Mouse (Mus musculus) cerebellum, postnatal 36 days (tissue): ENCODE measurements at regions not wholly inside any gene's neighbourhood (a gene's known extent, or its start where the extent isn't known, plus 50 kb on each side); places are given as distances from the start of the nearest gene placed in this dataset.
A peak's percentile ranks its signal among the peaks of the same experiment; 100 is the strongest.

Experiments
- DNase-seq, 2 experiments: peaks; one replicate each; pipeline ENCODE4 v3.0.0; 2021 to 2022; ENCODE audit warnings: mixed read lengths in 2 of 2

DNA sequence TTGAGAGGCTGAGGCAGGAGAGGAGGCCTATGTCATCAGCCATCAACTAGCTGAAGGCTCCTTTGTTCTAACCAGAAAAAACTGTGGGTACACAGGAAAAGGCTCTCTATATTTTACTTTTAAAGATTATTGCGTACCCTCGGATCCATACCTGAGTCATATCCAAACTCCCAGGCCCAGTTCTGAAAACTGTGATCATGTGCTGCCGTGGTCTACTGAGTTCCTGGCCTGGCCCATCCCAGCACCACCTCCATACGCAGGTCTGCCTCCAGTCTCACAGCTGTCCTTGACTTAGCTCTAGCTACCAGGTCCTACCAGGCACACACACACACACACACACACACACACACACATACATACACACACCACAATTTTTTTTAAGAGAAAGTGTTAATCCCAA lies 87.0 kb upstream of the Hs6st1 start:
- DNase-seq: no peak

DNA sequence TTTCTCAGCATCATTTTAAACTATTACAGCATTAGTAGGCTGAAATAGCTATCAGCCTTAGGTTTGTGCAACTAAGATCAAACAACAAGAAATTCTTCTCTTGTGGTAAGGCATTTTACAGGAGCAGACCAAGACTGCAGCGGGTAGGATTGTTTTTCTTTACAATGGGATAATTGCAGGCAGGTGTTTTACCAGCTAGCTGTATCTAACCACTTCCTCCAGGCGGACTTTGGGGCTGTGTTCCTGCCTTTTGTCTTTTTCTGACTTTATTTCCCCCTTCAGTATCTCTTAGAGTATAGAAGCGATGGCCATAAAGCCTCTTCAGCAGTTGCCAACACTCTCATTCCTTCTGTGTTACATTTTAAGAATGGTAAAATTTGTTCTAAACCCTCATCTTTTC lies 84.8 kb upstream of the Hs6st1 start:
- no peak for DNase-seq

DNA sequence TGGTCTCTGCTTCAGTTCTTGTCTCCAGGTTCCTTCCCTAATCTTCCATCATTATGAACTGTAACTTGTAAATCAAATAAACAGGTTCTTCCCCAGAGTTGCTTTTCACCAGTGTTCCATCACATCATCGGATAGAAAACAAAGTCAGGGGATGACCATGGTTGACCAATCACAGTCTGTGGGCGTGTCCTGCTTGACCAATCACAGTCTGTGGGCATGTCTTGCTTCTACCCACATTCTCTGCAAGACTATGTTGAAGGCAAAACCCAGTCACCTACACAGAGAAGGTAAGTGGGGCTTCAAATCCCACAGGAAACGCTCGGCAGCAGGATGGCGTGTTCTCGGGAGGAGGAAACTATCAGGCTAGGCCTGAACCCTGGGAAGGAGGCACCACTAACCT lies 82.9 kb upstream of the Hs6st1 start:
- no peak for DNase-seq

DNA sequence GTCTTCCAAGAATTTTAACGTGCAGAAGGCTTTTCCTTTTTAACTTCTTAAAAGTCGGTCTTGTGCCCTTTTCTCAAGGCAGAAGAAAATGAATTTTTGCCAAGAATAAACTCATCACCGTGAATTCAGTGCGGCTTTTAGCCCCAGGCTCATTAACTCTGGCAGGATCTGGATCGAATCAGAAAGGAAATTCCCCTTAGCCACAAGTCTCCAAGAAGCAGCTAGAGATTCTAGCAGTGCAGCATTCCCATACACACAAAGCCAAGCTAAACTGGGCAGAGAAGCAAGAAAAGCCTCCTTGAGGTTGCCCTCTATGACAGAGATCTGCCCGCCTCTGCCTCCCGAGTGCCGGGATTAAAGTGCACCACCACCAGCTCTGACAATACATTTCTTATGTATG lies 81.5 kb upstream of the Hs6st1 start:
- no peak for DNase-seq

DNA sequence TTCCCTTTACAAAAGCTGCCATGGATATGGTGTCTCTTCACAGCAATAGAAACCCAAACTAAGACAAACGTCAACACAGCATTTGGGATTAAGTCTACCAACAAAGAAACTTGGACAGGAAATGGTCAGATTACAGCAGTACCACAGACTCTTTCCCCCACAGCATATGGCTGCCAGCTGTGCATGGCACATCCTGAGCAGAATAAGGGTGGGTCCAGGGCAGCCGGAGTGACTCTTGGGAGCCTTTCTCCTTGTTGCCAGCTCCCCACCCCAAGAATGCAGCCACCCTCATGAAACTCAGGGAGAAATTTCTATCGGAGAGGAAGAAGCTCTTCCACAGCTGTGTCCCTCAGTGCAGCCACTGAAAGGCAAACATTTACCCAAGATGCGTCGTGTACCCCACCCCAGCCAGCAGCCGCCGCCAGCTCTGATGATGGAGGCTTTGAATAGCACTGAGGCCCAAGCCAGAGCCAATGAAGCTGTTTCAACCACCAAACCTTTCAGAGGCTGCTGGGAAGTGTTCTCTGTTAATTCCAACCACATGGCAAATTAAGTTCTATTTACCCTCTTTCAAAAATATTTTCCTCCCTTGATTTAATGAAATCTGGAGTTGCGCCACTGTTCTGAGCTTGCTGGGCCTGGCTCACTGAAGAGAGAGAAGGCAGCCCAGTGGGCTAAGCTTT lies 75.8 kb upstream of the Hs6st1 start:
- DNase-seq: no peak

DNA sequence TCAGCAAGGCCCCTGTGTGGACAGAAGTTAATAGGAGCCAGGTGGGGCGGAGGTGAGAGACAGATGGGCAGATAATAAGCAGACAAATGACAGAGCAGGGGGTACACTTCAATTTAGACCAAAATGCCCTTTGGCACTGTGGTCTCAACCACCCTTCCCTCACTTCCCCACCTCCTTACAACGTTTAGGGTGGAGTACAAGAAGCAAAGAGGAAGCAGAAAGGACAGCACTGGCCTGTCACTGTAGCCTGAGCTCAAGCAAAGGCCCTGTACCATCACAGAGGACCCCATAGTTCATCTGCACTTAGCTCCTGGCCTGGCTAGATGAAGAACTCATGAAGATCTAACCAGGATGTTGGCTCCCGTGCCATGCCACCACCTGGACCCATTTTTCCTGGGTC lies 75.3 kb upstream of the Hs6st1 start:
- DNase-seq: peak in 1 of 2 experiments; percentile 9

DNA sequence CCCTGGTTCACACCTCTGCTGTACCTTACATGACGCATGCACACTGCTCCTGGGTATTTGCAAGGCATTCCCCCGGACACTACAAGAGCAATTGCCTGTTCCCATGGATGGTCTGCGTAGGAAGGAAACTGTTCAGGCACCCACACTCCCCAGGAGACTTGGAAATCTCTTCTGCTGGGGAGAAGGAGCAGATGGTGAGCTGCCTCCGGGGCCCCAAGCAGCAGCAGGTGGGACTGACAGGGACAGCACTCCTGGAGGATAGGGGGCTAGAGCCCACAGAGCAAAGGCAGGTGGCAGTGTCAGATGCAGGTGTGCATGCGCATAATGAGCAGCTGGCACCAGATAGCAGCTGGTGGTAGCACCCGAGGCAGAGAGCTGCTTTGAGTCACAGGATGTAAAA lies 72.5 kb upstream of the Hs6st1 start:
- no peak for DNase-seq

DNA sequence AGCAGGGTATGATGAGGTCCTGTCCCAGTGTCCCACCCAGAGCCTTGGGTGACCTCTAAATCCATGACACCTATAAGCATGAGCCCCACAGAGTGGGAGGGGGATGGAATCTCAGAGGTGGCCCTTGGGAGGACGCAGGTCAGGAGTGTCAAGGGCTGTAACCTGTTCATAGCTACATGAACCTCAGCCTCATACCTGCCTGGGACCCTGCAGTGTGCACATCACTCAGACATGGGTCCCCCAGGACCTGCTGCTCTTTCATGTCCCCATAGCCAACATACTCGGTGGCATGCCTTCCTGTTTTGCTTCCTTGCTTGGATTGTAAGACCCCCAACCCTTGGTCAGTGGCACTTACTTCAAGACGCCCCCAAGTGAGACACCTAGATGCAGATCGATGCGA lies 66.9 kb upstream of the Hs6st1 start:
- no peak for DNase-seq

DNA sequence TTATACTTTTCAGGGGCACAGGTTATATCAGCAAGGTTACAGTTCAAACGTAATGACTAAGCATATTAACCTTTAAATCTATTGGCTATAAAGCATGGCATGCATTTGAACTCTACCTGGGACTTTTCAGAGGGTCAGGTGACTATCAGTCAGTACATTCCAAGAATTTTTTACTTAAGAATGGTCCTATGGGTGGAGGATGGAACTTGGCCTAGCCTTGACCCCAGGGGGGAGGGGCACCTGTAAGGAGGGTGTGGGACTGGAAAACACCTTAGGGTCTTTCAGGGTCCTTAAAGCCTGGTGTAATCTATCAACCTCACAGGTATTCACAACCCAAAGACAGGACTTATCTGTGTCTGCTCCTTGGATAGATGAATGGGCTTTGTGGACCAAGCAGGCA lies 66.4 kb upstream of the Hs6st1 start:
- DNase-seq: no peak

DNA sequence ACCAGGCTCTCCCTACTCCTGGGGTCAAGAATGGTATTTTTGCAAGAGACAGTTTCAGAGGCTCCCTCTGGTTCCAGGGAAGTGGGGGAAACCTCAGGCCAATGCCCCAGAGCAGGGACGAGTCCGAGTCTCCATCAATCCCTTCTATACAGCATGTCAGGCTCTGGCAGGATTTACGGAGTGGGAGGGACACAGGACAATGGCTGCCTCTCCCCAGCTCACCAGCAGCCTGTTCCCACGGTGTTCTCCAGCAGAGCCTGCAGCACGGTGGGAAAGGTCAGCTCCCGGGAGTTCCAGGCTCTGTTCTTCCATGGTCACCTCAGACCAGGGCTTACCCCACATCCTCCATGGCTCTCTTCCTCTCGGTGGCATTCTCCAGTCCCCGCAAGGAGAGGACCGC lies 64.6 kb upstream of the Hs6st1 start:
- no peak for DNase-seq

DNA sequence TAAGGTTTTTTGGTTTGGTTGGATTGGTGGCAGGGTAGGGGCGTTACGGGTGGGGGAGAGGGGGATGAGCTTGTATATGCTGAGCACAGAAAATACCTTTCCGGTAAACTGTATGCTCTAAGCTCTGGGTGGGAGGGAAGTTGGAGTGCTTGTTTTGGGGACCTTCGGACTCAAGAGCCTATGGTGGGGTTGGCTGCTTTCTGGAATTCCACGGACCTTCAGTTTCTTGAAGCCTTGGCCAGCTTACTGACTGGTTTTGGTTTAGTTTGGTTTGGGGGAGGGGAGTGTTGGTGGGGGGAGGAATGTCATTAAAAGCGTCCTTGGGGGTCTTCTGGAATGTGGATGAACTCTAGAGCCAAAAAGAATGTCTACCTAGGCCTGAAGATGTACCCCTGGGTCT lies 59.6 kb upstream of the Hs6st1 start:
- DNase-seq: no peak

DNA sequence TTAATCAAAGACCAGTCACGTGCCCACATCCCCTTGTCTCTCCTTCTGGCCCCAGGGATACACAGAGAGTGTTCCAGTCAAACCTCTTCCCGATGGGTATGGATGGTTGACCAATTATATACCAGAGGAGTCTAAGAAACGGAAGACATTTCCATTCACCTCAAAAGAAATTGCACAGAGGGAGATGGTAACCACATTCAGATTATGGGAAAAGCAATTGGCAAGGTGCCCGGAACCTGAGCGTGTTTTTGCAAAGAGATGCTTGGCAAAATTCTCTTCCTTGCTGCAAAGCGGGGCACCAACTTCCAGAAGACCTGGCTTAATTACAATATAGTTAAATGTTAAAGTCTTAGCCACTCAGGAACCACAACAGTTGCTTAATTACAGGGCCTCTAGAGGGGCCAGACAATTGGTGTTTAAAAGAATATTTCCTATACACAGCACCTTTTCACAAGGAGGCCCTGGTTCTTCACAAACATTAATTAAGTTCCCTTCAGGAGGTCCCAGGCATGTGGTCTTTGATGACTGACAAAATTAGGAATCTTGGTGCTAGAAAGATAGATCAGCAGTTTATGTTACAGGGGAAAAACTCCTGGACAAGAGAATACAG lies 59.1 kb upstream of the Hs6st1 start:
- peak; percentile 32 to 39 for DNase-seq

DNA sequence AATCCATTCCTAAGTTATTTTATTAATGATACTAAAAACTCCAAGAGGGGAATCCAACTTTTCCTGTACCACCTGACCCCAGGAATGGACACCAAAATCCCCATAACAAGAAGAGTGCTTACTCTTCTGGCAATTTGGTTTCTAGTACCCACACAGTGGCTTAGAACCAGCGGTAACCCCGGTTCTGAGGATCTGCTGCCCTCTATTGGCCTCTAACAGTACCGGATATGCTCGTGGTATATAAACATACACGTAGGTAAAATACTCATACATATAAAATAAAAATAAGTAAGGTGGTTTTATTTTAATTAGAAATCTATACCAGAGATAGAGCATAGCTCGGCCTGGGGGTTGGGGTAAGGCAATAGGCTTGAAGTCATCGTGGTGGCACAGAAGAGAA lies 58.0 kb upstream of the Hs6st1 start:
- no peak for DNase-seq

DNA sequence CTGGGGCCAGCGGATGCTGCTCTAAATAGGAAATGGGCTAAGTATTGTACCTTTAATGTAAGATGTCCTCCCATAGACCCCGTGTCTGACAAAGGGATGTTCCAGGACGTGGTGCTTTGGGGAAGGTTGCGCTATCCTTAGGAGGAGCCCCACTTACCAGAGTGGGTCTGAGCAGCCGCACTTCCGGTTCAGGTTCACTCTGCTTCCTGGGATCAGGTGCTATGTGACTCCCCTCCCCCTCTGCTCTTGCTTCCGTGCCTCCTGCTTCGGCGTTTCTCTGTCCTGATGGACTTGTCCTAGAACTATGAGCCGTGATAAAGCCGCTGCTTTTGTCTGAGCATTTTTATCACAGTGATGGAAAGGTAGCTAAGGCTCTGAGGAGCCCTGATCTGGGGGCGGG lies 57.4 kb upstream of the Hs6st1 start:
- DNase-seq: no peak

DNA sequence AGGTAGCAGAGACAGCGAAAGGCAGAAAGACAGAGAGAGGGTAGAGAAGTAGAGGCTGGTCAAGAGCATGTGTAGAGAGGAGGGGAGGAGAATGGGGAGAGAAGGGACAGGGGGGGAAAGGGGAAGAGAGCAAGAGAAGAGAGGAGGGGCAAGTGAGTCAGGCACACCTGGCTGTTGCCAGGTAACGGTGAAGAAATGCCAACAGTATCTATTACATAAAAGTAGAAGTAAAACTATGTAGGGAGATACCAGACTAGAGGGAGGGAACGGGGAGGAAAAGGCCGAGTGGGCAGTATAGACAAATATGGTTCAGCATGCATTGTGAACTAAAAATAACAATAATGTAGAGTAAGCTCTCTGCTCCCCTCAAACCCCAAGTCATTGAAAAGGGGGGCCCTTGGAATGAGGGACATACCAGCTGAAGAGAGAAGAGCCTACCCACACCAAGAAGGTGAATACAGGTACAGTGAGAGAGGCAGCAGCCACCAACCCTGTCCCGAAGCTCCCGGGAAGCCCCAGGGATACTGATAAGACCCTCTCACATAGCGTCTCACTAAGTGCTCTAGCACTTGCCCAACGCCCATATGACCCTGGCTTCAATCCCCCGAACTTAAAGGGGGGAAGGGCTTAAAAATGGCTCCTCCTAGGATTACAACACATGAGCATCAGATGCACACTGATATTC lies 56.0 kb upstream of the Hs6st1 start:
- no peak for DNase-seq

DNA sequence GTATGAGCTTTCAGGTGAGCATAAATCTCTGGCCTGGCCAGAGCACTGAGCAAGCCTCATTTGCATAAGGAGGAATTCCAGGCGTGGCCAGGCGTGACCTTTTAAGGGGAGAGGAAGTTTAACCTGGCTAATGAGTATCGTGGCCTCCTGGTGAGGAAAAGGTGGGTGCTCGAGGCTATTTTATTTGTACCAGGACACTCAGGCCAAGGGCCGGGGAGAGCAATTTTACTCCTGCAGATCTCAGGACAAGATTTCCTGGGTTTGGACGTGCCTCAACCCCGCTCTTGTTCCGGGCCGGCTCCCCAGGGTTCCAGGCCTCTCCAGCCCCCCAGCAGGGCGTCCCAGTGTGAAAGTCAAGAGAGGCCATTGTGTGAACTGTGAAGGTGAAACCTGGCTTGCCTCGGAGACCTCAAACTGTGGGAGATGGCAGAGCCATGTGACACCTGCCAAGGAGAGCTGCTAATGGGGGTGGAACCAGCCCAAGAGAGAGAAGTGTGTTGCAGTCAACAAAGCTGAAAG lies 54.3 kb upstream of the Hs6st1 start:
- no peak for DNase-seq

DNA sequence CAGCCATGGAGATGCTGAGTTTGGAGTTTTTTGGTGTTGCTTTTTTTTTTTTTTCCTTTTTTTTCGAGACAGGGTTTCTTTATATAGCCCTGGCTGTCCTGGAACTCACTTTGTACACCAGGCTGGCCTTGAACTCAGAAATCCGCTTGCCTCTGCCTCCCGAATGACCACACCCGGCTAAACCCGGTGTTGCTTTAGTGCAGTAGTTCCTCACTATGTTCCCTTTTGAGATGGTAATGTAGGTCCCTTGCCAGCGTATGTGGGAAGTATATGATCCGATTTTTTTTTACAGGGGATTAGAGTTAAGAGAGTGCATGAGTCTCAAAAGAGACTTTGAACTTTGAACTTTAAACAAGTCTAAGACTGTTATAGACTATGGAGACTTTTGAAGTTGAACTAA lies 53.8 kb upstream of the Hs6st1 start:
- no peak for DNase-seq

DNA sequence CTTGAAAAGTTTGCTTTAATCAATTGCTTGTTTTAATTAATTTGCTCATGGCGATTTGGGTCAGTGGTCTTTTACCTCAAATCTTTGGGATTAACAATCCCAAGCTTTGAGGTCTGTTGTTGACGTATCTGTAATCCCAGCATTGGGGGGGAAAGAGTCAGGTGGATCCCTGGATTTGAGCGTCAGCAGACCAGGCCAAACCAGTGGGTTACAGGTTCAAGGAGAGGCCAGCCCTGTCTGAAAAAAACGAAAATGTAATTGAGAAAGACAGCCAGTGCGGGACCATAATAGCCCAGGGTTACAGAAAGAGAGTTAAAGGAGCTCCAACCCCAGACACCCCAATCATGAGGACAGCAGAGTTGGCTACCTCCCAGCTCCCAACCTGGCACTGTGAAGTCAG lies 53.0 kb upstream of the Hs6st1 start:
- no peak for DNase-seq

DNA sequence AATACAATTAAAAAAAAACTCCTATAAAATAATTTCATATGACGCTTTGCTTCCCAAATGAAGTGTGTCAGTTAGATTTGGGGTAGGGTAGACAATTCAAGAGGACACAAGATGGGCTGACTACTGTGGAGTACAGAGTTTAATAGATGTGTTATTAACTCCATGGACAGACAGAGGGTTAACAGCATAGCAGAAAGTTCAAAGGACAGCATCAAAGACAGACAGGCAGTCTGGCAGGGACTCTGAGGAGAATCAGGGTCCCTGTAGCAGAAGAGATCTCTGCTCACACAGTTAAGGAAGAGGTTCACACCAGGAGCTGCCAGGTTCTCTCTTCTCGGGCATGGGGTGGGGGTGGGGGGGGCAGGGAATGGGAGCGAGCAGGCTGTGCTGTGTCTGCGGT lies 51.6 kb upstream of the Hs6st1 start:
- no peak for DNase-seq

DNA sequence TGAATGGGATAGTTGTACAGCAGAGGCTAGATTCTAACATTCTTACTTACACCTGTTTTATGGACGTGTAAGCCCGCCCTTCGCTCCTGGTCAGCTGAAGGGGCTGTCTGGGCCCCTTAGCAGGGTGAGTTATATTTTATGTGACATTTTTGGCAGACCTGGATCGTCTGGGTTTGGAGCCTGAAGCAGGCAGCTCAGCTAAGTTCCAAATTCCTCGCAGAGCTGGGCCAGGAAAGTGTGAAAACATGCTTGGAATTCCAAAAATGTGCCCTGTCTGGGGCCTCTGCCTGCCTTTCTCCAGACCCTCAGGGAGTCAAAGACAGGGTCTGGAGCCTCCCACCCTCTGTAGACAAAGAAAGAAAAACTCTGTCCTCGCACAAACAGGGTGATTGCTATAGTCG lies 51.1 kb upstream of the Hs6st1 start:
- no peak for DNase-seq

DNA sequence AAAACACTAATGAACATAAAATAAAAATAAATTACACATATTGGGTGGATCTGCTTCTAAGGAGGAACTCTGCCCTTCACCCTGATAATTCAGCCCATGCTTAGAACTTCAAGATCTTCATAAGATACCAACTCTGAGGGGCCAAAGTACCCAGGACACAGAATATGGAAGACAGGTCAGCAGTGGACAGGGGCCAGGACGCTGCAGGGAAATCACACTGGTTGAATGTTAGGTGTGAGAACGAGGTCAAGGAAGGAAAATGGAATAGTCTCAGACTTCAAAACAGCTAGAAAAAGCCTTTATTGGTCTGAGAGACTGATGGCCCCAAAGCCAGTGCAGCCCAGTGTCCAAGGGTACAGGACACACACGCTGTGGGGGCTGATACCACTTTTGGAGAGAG lies 50.5 kb upstream of the Hs6st1 start:
- DNase-seq: no peak
